ENCODE assay signal across 11 mouse cellular contexts in genomic region chr16:75855402-75855801, GRCm38 (mm10).
DNase-seq lines count a peak whose midpoint lies in the region; ATAC-seq lines count a peak whose summit lies in the region.
"Had no signal": no experiment of that assay in that cellular context is flagged by ENCODE, and none has a peak within 500 bp of the region (broad histone marks: within the 10 kb centered on the region; RNA-seq: fewer than 3 reads in every experiment).

No protein-coding gene starts in this region.

- ATAC-seq in granulocyte monocyte progenitor cell, adult 5-6 weeks (replicated peaks; ENCODE audit: poor library complexity, severe bottlenecking) = peak; percentile 93
- peak; percentile 91 for ATAC-seq in megakaryocyte, adult 5-6 weeks (ENCODE audit: poor library complexity, severe bottlenecking)
- ATAC-seq: forebrain, embryonic 15.5 days had no signal

- DNase-seq in thymus, postnatal 14 days = peak; percentile 21
- DNase-seq in thymus, postnatal 25 days = no peak
- DNase-seq in ovary, postnatal 10 days (ENCODE audit: low spot score) = no peak
- no peak for DNase-seq in urinary bladder, adult 2 months (ENCODE audit: low spot score)
- no peak for DNase-seq in kidney, postnatal 36 days
- DNase-seq: cerebellum, adult 11 months; kidney, adult 9 months; spleen, adult 18-20 months had no signal
